Mouse (Mus musculus): Measurements from ENCODE around the gene Rnd1. TPM values are rescaled to one million over a fixed set of nuclear protein-coding genes. Genes with fewer than 3 reads are reported as not detected.

Rnd1 gene
- polyA plus RNA-seq, 1 experiment = 3.4 TPM

GRCm38 (mm10) chr15:98634541-98635081 is 42.6 kb downstream of the Rnd1 start:
- peak in 1 of 2 experiments; percentile 25 for DNase-seq (ENCODE audit: low read depth in 1 of 2, low spot score in 2 of 2)
- WGBS = 1% methylated on average over 62 of the region's 65 CpGs
- Histone ChIP-seq H3K27me3 (ENCODE audit: control insufficient read depth, insufficient read depth, low read length) (peaks cover 29% of the 10 kb centered on the region), H3K4me1 (ENCODE audit: control insufficient read depth, insufficient read depth, insufficient read length) (peaks cover 9% of the 10 kb centered on the region), H3K36me3 (ENCODE audit: control insufficient read depth, insufficient read depth, low read length) (no peaks in the 10 kb centered on the region), H3K27ac (ENCODE audit: insufficient read depth, low read length) (no peak overlapping the region), H3K4me3 (ENCODE audit: extremely low read depth, insufficient read depth, insufficient read length) (peak overlapping the region; percentile 57)
- TF ChIP-seq CTCF (IDR thresholded peaks at IDR 0.05; ENCODE audit: extremely low read depth, insufficient read depth, insufficient read length, insufficient replicate concordance) (no peak), POLR2A (IDR thresholded peaks at IDR 0.05; ENCODE audit: low read depth, low read length) (no peak)

GRCm38 (mm10) chr15:98633822-98634470 is 43.3 kb downstream of the Rnd1 start:
- H3K4me3 ChIP-seq (ENCODE audit: extremely low read depth, insufficient read depth, insufficient read length) = peak overlapping the region; percentile 57
- H3K27ac ChIP-seq (ENCODE audit: insufficient read depth, low read length) = no peak overlapping the region
- H3K36me3 ChIP-seq (ENCODE audit: control insufficient read depth, insufficient read depth, low read length) = no peaks in the 10 kb centered on the region
- no peak for TF ChIP-seq POLR2A (IDR thresholded peaks at IDR 0.05; ENCODE audit: low read depth, low read length)
- TF ChIP-seq CTCF (IDR thresholded peaks at IDR 0.05; ENCODE audit: extremely low read depth, insufficient read depth, insufficient read length, insufficient replicate concordance) = no peak
- no peak for DNase-seq (ENCODE audit: low read depth in 1 of 2, low spot score in 2 of 2)
- peaks cover 29% of the 10 kb centered on the region for H3K27me3 ChIP-seq (ENCODE audit: control insufficient read depth, insufficient read depth, low read length)
- 2% methylated on average over 25 of the region's 25 CpGs for WGBS
- peaks cover 9% of the 10 kb centered on the region for H3K4me1 ChIP-seq (ENCODE audit: control insufficient read depth, insufficient read depth, insufficient read length)

- DNase-seq (ENCODE audit: low read depth in 1 of 2, low spot score in 2 of 2) = no peak
- Histone ChIP-seq H3K4me3 (ENCODE audit: extremely low read depth, insufficient read depth, insufficient read length) (no peak overlapping the region), H3K27ac (ENCODE audit: insufficient read depth, low read length) (no peak overlapping the region), H3K27me3 (ENCODE audit: control insufficient read depth, insufficient read depth, low read length) (peaks cover 31% of the 10 kb centered on the region), H3K36me3 (ENCODE audit: control insufficient read depth, insufficient read depth, low read length) (no peaks in the 10 kb centered on the region), H3K4me1 (ENCODE audit: control insufficient read depth, insufficient read depth, insufficient read length) (peaks cover 9% of the 10 kb centered on the region)
- WGBS = 4% methylated on average over 4 of the region's 4 CpGs
- no peak for TF ChIP-seq POLR2A (IDR thresholded peaks at IDR 0.05; ENCODE audit: low read depth, low read length)
- no peak for TF ChIP-seq CTCF (IDR thresholded peaks at IDR 0.05; ENCODE audit: extremely low read depth, insufficient read depth, insufficient read length, insufficient replicate concordance)
These were observed 44.3 kb downstream of the Rnd1 start for GRCm38 (mm10) chr15:98632921-98633320.

- no peak for DNase-seq (ENCODE audit: low read depth in 1 of 2, low spot score in 2 of 2)
- TF ChIP-seq POLR2A (IDR thresholded peaks at IDR 0.05; ENCODE audit: low read depth, low read length) (no peak), CTCF (IDR thresholded peaks at IDR 0.05; ENCODE audit: extremely low read depth, insufficient read depth, insufficient read length, insufficient replicate concordance) (no peak)
- Histone ChIP-seq H3K36me3 (ENCODE audit: control insufficient read depth, insufficient read depth, low read length) (no peaks in the 10 kb centered on the region), H3K27me3 (ENCODE audit: control insufficient read depth, insufficient read depth, low read length) (peaks cover 31% of the 10 kb centered on the region), H3K27ac (ENCODE audit: insufficient read depth, low read length) (no peak overlapping the region), H3K4me3 (ENCODE audit: extremely low read depth, insufficient read depth, insufficient read length) (no peak overlapping the region), H3K4me1 (ENCODE audit: control insufficient read depth, insufficient read depth, insufficient read length) (peaks cover 9% of the 10 kb centered on the region)
- WGBS = 3% methylated on average over 25 of the region's 25 CpGs
These were observed 45.0 kb downstream of the Rnd1 start for GRCm38 (mm10) chr15:98632107-98632744.

GRCm38 (mm10) chr15:98631493-98631892 is 45.8 kb downstream of the Rnd1 start:
- WGBS = 4% methylated on average over 18 of the region's 18 CpGs
- H3K4me3 ChIP-seq (ENCODE audit: extremely low read depth, insufficient read depth, insufficient read length) = no peak overlapping the region
- no peak overlapping the region for H3K27ac ChIP-seq (ENCODE audit: insufficient read depth, low read length)
- H3K27me3 ChIP-seq (ENCODE audit: control insufficient read depth, insufficient read depth, low read length) = peaks cover 30% of the 10 kb centered on the region
- peak; percentile 74; the same call in 1 of the 2 replicates for TF ChIP-seq CTCF (IDR thresholded peaks at IDR 0.05; ENCODE audit: extremely low read depth, insufficient read depth, insufficient read length, insufficient replicate concordance)
- TF ChIP-seq POLR2A (IDR thresholded peaks at IDR 0.05; ENCODE audit: low read depth, low read length) = no peak
- H3K36me3 ChIP-seq (ENCODE audit: control insufficient read depth, insufficient read depth, low read length) = no peaks in the 10 kb centered on the region
- H3K4me1 ChIP-seq (ENCODE audit: control insufficient read depth, insufficient read depth, insufficient read length) = peaks cover 9% of the 10 kb centered on the region
- peak; percentile 25 to 27 for DNase-seq (ENCODE audit: low read depth in 1 of 2, low spot score in 2 of 2)

- 33% methylated on average over 4 of the region's 4 CpGs for WGBS
These were observed 46.7 kb downstream of the Rnd1 start, which contains the start of gene Cacnb3 for GRCm38 (mm10) chr15:98630540-98630939. TSS of gene Cacnb3 (plus strand) at chr15:98630840.

More at GRCm38 (mm10) chr15:98630540-98630939, 46.7 kb downstream of the Rnd1 start, which contains the start of gene Cacnb3:
- peaks cover 9% of the 10 kb centered on the region for H3K4me1 ChIP-seq (ENCODE audit: control insufficient read depth, insufficient read depth, insufficient read length)
- H3K27me3 ChIP-seq (ENCODE audit: control insufficient read depth, insufficient read depth, low read length) = peaks cover 27% of the 10 kb centered on the region
- no peak for TF ChIP-seq POLR2A (IDR thresholded peaks at IDR 0.05; ENCODE audit: low read depth, low read length)
- TF ChIP-seq CTCF (IDR thresholded peaks at IDR 0.05; ENCODE audit: extremely low read depth, insufficient read depth, insufficient read length, insufficient replicate concordance) = no peak
- no peak within 1 kb of the TSS for H3K4me3 ChIP-seq (ENCODE audit: extremely low read depth, insufficient read depth, insufficient read length)
- H3K27ac ChIP-seq (ENCODE audit: insufficient read depth, low read length) = no peak within 1 kb of the TSS
- DNase-seq (ENCODE audit: low read depth in 1 of 2, low spot score in 2 of 2) = no peak
- H3K36me3 ChIP-seq (ENCODE audit: control insufficient read depth, insufficient read depth, low read length) = no peaks in the 10 kb centered on the region
